Mouse (Mus musculus) CH12.LX (cell line): ENCODE measurements at regions not wholly inside any gene's neighbourhood (a gene's known extent, or its start where the extent isn't known, plus 50 kb on each side); places are given as distances from the start of the nearest gene placed in this dataset.

ENCODE experiments used
- DNase-seq: peaks from one replicate; pipeline ENCODE4 v3.0.0-alpha.2; 2013; ENCODE audit errors: extremely low read depth
- H3K27ac ChIP-seq: 2 replicates; pipeline ENCODE4 v1.5.1; 2012; ENCODE audit warnings: low read depth, mild to moderate bottlenecking, control low read depth, moderate library complexity; ENCODE audit not compliant: insufficient read depth
- H3K27me3 ChIP-seq: replicated peaks from 2 replicates; pipeline ENCODE3; 2012; ENCODE audit warnings: inconsistent platforms
- H3K36me3 ChIP-seq, 2 experiments: replicated peaks in 1 of 2; 2 replicates each; pipeline versions ENCODE3 to v1.6.1; 2012; ENCODE audit warnings: inconsistent platforms in 1 of 2, low read length in 1 of 2, mild to moderate bottlenecking in 1 of 2, mixed read lengths in 1 of 2, moderate library complexity in 1 of 2; ENCODE audit not compliant: control insufficient read depth in 1 of 2, insufficient read depth in 1 of 2
- H3K4me1 ChIP-seq, 2 experiments: 2 replicates each; pipeline ENCODE4 v1.6.1; 2012; ENCODE audit warnings: inconsistent platforms in 1 of 2, moderate library complexity in 1 of 2; ENCODE audit not compliant: insufficient read depth in 2 of 2, control insufficient read depth in 1 of 2
- H3K4me2 ChIP-seq: 2 replicates; pipeline ENCODE4 v1.6.1; 2012; ENCODE audit warnings: low read depth, mild to moderate bottlenecking, control low read depth; ENCODE audit not compliant: poor library complexity, insufficient read depth, severe bottlenecking
- H3K4me3 ChIP-seq, 3 experiments: fragments of 150-350 bp in 1 of 3; sonication (generic) in 1 of 3; replicated peaks in 1 of 3; 2 replicates each; pipeline versions ENCODE3 to v1.5.1; 2011 to 2012; ENCODE audit warnings: low read depth in 2 of 3, low read length in 2 of 3, mild to moderate bottlenecking in 2 of 3, moderate library complexity in 2 of 3, control low read depth in 1 of 3, improper control_type of control experiment in 1 of 3, inconsistent platforms in 1 of 3, mixed read lengths in 1 of 3; ENCODE audit not compliant: poor library complexity in 1 of 3
- H3K79me2 ChIP-seq: replicated peaks from 2 replicates; pipeline ENCODE4 v1.6.1; 2012; ENCODE audit warnings: mild to moderate bottlenecking, moderate library complexity; ENCODE audit not compliant: control insufficient read depth, poor library complexity, insufficient read depth, severe bottlenecking; ENCODE audit errors: extremely low read depth
- H3K9ac ChIP-seq: 2 replicates; pipeline ENCODE4 v1.6.1; 2012; ENCODE audit warnings: low read depth, mild to moderate bottlenecking, control low read depth, moderate library complexity; ENCODE audit not compliant: insufficient read depth
- H3K9me3 ChIP-seq: replicated peaks from 2 replicates; pipeline ENCODE3; 2012; ENCODE audit warnings: low read length, inconsistent platforms, mixed read lengths
- BHLHE40 ChIP-seq: IDR thresholded peaks from 2 replicates; pipeline ENCODE4 v1.6.1; 2011; ENCODE audit warnings: mild to moderate bottlenecking, low read depth, low read length, improper control_type of control experiment
- CHD1 ChIP-seq: IDR thresholded peaks from 2 replicates; pipeline ENCODE4 v1.6.1; 2012; ENCODE audit warnings: low read depth, low read length, improper control_type of control experiment, inconsistent platforms
- CHD2 ChIP-seq: IDR thresholded peaks from 2 replicates; pipeline ENCODE4 v1.6.1; 2011; ENCODE audit warnings: low read length, improper control_type of control experiment
- CTCF ChIP-seq, 2 experiments: IDR thresholded peaks in 1 of 2; conservative IDR thresholded peaks in 1 of 2; 2 replicates each; pipeline ENCODE4 v1.5.1; 2011 to 2012; ENCODE audit warnings: low read depth in 2 of 2, low read length in 2 of 2, improper control_type of control experiment in 1 of 2, inconsistent platforms in 1 of 2, mild to moderate bottlenecking in 1 of 2, moderate library complexity in 1 of 2
- E2F4 ChIP-seq: IDR thresholded peaks from 2 replicates; pipeline ENCODE4 v1.6.1; 2011; ENCODE audit warnings: low read depth, low read length, improper control_type of control experiment; ENCODE audit not compliant: insufficient replicate concordance
- ELF1 ChIP-seq: IDR thresholded peaks from 2 replicates; pipeline ENCODE4 v1.6.1; 2014; ENCODE audit warnings: low read depth, mild to moderate bottlenecking, inconsistent platforms, low read length, improper control_type of control experiment
- EP300 ChIP-seq: IDR thresholded peaks from 2 replicates; pipeline ENCODE4 v1.6.1; 2011; ENCODE audit warnings: low read length, improper control_type of control experiment
- ETS1 ChIP-seq: conservative IDR thresholded peaks from 2 replicates; pipeline ENCODE4 v1.6.1; 2012; ENCODE audit warnings: low read depth, mild to moderate bottlenecking, inconsistent platforms, low read length, improper control_type of control experiment, moderate library complexity
- GABPA ChIP-seq: IDR thresholded peaks from 2 replicates; pipeline ENCODE4 v1.6.1; 2012; ENCODE audit warnings: low read depth, low read length, improper control_type of control experiment, inconsistent platforms; ENCODE audit not compliant: insufficient replicate concordance
- IRF4 ChIP-seq: IDR thresholded peaks from 2 replicates; pipeline ENCODE4 v1.6.1; 2014; ENCODE audit warnings: low read depth, mild to moderate bottlenecking, inconsistent platforms, low read length, improper control_type of control experiment
- JUND ChIP-seq: conservative IDR thresholded peaks from 2 replicates; pipeline ENCODE4 v1.6.1; 2011; ENCODE audit warnings: low read depth, low read length, improper control_type of control experiment
- KAT2A ChIP-seq: IDR thresholded peaks from 2 replicates; pipeline ENCODE4 v1.6.1; 2012; ENCODE audit warnings: low read length, improper control_type of control experiment, inconsistent platforms; ENCODE audit not compliant: insufficient replicate concordance
- MAFK ChIP-seq: IDR thresholded peaks from 2 replicates; pipeline ENCODE4 v1.6.1; 2011; ENCODE audit warnings: low read length, improper control_type of control experiment; ENCODE audit not compliant: insufficient replicate concordance
- MAX ChIP-seq: IDR thresholded peaks from 2 replicates; pipeline ENCODE4 v1.6.1; 2011; ENCODE audit warnings: low read length, improper control_type of control experiment
- MAZ ChIP-seq: IDR thresholded peaks from 2 replicates; pipeline ENCODE4 v1.6.1; 2012; ENCODE audit warnings: low read depth, mild to moderate bottlenecking, inconsistent platforms, low read length, improper control_type of control experiment, moderate library complexity
- MXI1 ChIP-seq: IDR thresholded peaks from 2 replicates; pipeline ENCODE4 v1.6.1; 2011; ENCODE audit warnings: mild to moderate bottlenecking, low read depth, low read length, improper control_type of control experiment
- MYC ChIP-seq: IDR thresholded peaks from 2 replicates; pipeline ENCODE4 v1.6.1; 2011; ENCODE audit warnings: low read depth, mild to moderate bottlenecking, improper control_type of control experiment, low read length
- NELFE ChIP-seq: IDR thresholded peaks from 2 replicates; pipeline ENCODE4 v1.6.1; 2011; ENCODE audit warnings: low read depth, low read length, improper control_type of control experiment
- NRF1 ChIP-seq: IDR thresholded peaks from 2 replicates; pipeline ENCODE4 v1.6.1; 2014; ENCODE audit warnings: low read depth, mild to moderate bottlenecking, inconsistent platforms, low read length, improper control_type of control experiment, moderate library complexity
- PAX5 ChIP-seq: IDR thresholded peaks from 2 replicates; pipeline ENCODE4 v1.6.1; 2012; ENCODE audit warnings: low read length, inconsistent platforms, mixed read lengths
- POLR2A ChIP-seq: IDR thresholded peaks from 2 replicates; pipeline ENCODE4 v1.6.1; 2011; ENCODE audit warnings: low read depth, mild to moderate bottlenecking, improper control_type of control experiment, low read length
- POLR2AphosphoS2 ChIP-seq: IDR thresholded peaks from 2 replicates; pipeline ENCODE4 v1.6.1; 2011; ENCODE audit warnings: low read depth, low read length, improper control_type of control experiment
- RAD21 ChIP-seq: IDR thresholded peaks from 2 replicates; pipeline ENCODE4 v1.6.1; 2011; ENCODE audit warnings: low read depth, mild to moderate bottlenecking, low read length, improper control_type of control experiment, moderate library complexity
- RCOR1 ChIP-seq: conservative IDR thresholded peaks from 2 replicates; pipeline ENCODE4 v1.6.1; 2012; ENCODE audit warnings: low read depth, mild to moderate bottlenecking, inconsistent platforms, low read length, improper control_type of control experiment
- SIN3A ChIP-seq: IDR thresholded peaks from 2 replicates; pipeline ENCODE4 v1.6.1; 2012; ENCODE audit warnings: low read length, improper control_type of control experiment, inconsistent platforms
- TBP ChIP-seq: conservative IDR thresholded peaks from 2 replicates; pipeline ENCODE4 v1.6.1; 2011; ENCODE audit warnings: low read depth, low read length, improper control_type of control experiment
- UBTF ChIP-seq: IDR thresholded peaks from 2 replicates; pipeline ENCODE4 v1.6.1; 2012; ENCODE audit warnings: low read depth, mild to moderate bottlenecking, inconsistent platforms, low read length, improper control_type of control experiment, moderate library complexity
- USF1 ChIP-seq: IDR thresholded peaks from 2 replicates; pipeline ENCODE4 v1.6.1; 2014; ENCODE audit warnings: low read depth, mild to moderate bottlenecking, inconsistent platforms, low read length, improper control_type of control experiment
- ZC3H11A ChIP-seq: IDR thresholded peaks from 2 replicates; pipeline ENCODE4 v1.6.1; 2012; ENCODE audit warnings: low read depth, mild to moderate bottlenecking, inconsistent platforms, low read length, improper control_type of control experiment
- ZKSCAN1 ChIP-seq: IDR thresholded peaks from 2 replicates; pipeline ENCODE4 v1.6.1; 2012; ENCODE audit warnings: low read depth, inconsistent platforms, low read length, improper control_type of control experiment, borderline replicate concordance
- ZMIZ1 ChIP-seq: IDR thresholded peaks from 2 replicates; pipeline ENCODE4 v1.6.1; 2012; ENCODE audit warnings: low read depth, mild to moderate bottlenecking, inconsistent platforms, low read length, improper control_type of control experiment
- ZNF384 ChIP-seq: IDR thresholded peaks from 2 replicates; pipeline ENCODE4 v1.6.1; 2012; ENCODE audit warnings: low read depth, low read length, improper control_type of control experiment, inconsistent platforms
- dilution Hi-C: fragments of 300-500 bp; cut with MboI; formaldehyde crosslinking; loops from 2 replicates; pipeline ENCODE4 v1.14.3; 2020; ENCODE audit warnings: low sequenced_read_pairs; ENCODE audit not compliant: extremely low pct_unique_long_range_greater_than_20kb, extremely low pct_ligation_motif_present
- in situ Hi-C: fragments of 300-500 bp; cut with MboI; formaldehyde crosslinking; loops from 3 replicates; pipeline ENCODE4 v1.14.3; 2019; ENCODE audit warnings: low sequenced_read_pairs, low pct_ligation_motif_present, low pct_unique_long_range_greater_than_20kb, mixed read lengths

- peaks cover 7 to 37% of the 10 kb centered on the region in 2 experiments for H3K4me1 ChIP-seq
- TF ChIP-seq RCOR1 (no peak), USF1 (no peak), TBP (no peak), UBTF (no peak), POLR2A (no peak), MAZ (no peak), NRF1 (no peak), MYC (no peak), CHD2 (no peak), E2F4 (no peak), ZMIZ1 (no peak)
- TF ChIP-seq, all 38 proteins: peak for 0
- dilution Hi-C loops (no loop called here), in situ Hi-C loops (no loop called here)
- Histone ChIP-seq H3K27ac (no peak overlapping the region), H3K4me3 (no peak overlapping the region), H3K9me3 (no peaks in the 10 kb centered on the region), H3K27me3 (no peaks in the 10 kb centered on the region), H3K79me2 (no peaks in the 10 kb centered on the region), H3K4me2 (no peak overlapping the region), H3K36me3 (no peaks in the 10 kb centered on the region), H3K9ac (no peak overlapping the region)
- DNase-seq: no peak
Observed at GRCm38 (mm10) chr12:28997474-28998192, 246.0 kb downstream of the Eipr1 start.

- H3K9ac ChIP-seq: no peak overlapping the region
- H3K9me3 ChIP-seq: no peaks in the 10 kb centered on the region
- in situ Hi-C loops (no loop called here), dilution Hi-C loops (no loop called here)
- no peak overlapping the region for H3K4me2 ChIP-seq
- DNase-seq: no peak
- no peaks in the 10 kb centered on the region for H3K79me2 ChIP-seq
- no peaks in the 10 kb centered on the region for H3K36me3 ChIP-seq
- H3K27me3 ChIP-seq: no peaks in the 10 kb centered on the region
- no peak overlapping the region for H3K4me3 ChIP-seq
- peaks cover 7 to 29% of the 10 kb centered on the region in 2 experiments for H3K4me1 ChIP-seq
- no peak overlapping the region for H3K27ac ChIP-seq
- TF ChIP-seq POLR2AphosphoS2 (no peak), CTCF (conservative IDR thresholded peaks at IDR 0.05 in 1 of 2, IDR thresholded peaks at IDR 0.05 in 1 of 2; ENCODE audit: low read depth in 2 of 2, low read length in 2 of 2) (no peak), CHD1 (no peak), ETS1 (no peak; the same call in 1 of the 2 replicates), MAZ (no peak), SIN3A (no peak), BHLHE40 (peak; percentile 95), RAD21 (no peak), ZMIZ1 (no peak), ZKSCAN1 (no peak), PAX5 (no peak), NRF1 (peak; percentile 80), MAFK (no peak), IRF4 (no peak), EP300 (peak; percentile 51; the same call in 1 of the 2 replicates), KAT2A (no peak), ZC3H11A (no peak), ELF1 (no peak), MXI1 (no peak), GABPA (no peak), ZNF384 (no peak), JUND (no peak), MAX (peak; percentile 70), POLR2A (no peak), TBP (no peak), MYC (peak; percentile 66; the same call in 1 of the 2 replicates), E2F4 (no peak), NELFE (no peak)
Observed at GRCm38 (mm10) chr12:28999963-29000451, 248.4 kb downstream of the Eipr1 start.
